Mouse (Mus musculus): ENCODE results near the gene Tmem138. TPM values are rescaled to one million over a fixed set of nuclear protein-coding genes. Genes with fewer than 3 reads are reported as not detected.

Gene Tmem138
- polyA plus RNA-seq, 1 experiment from 2014 or later = 52.4 TPM

- Histone ChIP-seq H3K4me2 (replicated peaks) (no peak overlapping the region), H3K27ac (no peak overlapping the region), H3K36me3 (peaks cover 54% of the 10 kb centered on the region), H3K27me3 (no peaks in the 10 kb centered on the region), H3K9ac (no peak overlapping the region), H3K9me3 (replicated peaks) (no peaks in the 10 kb centered on the region), H3K4me3 (no peak overlapping the region), H3K4me1 (no peaks in the 10 kb centered on the region)
- 93% methylated on average over 6 of the region's 6 CpGs for WGBS
- ATAC-seq (ENCODE audit: low FRiP score) = no peak
Measured at GRCm38 (mm10) chr19:10591659-10592377, 14.7 kb upstream of the Tmem138 start.

GRCm38 (mm10) chr19:10590301-10590700 is 13.1 kb upstream of the Tmem138 start:
- Histone ChIP-seq H3K9ac (no peak overlapping the region), H3K9me3 (replicated peaks) (no peaks in the 10 kb centered on the region), H3K27ac (no peak overlapping the region), H3K36me3 (peaks cover 43% of the 10 kb centered on the region), H3K4me2 (replicated peaks) (no peak overlapping the region), H3K27me3 (no peaks in the 10 kb centered on the region), H3K4me3 (no peak overlapping the region), H3K4me1 (no peaks in the 10 kb centered on the region)
- no peak for ATAC-seq (ENCODE audit: low FRiP score)
- 68% methylated on average over 3 of the region's 3 CpGs for WGBS

GRCm38 (mm10) chr19:10589127-10589857 is 12.1 kb upstream of the Tmem138 start:
- Histone ChIP-seq H3K27ac (0 out of 2 replicates have a peak overlapping the region, but pooled peaks have one; percentile 0), H3K4me1 (no peaks in the 10 kb centered on the region), H3K4me3 (no peak overlapping the region), H3K4me2 (replicated peaks) (no peak overlapping the region), H3K36me3 (peaks cover 34% of the 10 kb centered on the region), H3K9me3 (replicated peaks) (no peaks in the 10 kb centered on the region), H3K9ac (no peak overlapping the region; the same call in 1 of the 2 replicates), H3K27me3 (no peaks in the 10 kb centered on the region)
- ATAC-seq (ENCODE audit: low FRiP score) = no peak
- 67% methylated on average over 5 of the region's 5 CpGs for WGBS

- Histone ChIP-seq H3K27me3 (no peaks in the 10 kb centered on the region), H3K36me3 (peaks cover 19% of the 10 kb centered on the region), H3K9me3 (replicated peaks) (no peaks in the 10 kb centered on the region), H3K9ac (no peak overlapping the region), H3K27ac (no peak overlapping the region), H3K4me1 (no peaks in the 10 kb centered on the region), H3K4me3 (no peak overlapping the region), H3K4me2 (replicated peaks) (no peak overlapping the region)
- ATAC-seq (ENCODE audit: low FRiP score) = no peak
- WGBS = 97% methylated on average over 7 of the region's 8 CpGs
Measured at GRCm38 (mm10) chr19:10587231-10587630, 10.1 kb upstream of the Tmem138 start.

GRCm38 (mm10) chr19:10585112-10585511 is 8.0 kb upstream of the Tmem138 start:
- no peak for ATAC-seq (ENCODE audit: low FRiP score)
- Histone ChIP-seq H3K27me3 (no peaks in the 10 kb centered on the region), H3K4me3 (no peak overlapping the region), H3K9me3 (replicated peaks) (no peaks in the 10 kb centered on the region), H3K36me3 (peaks cover 14% of the 10 kb centered on the region), H3K4me2 (replicated peaks) (no peak overlapping the region), H3K27ac (no peak overlapping the region), H3K9ac (no peak overlapping the region), H3K4me1 (no peaks in the 10 kb centered on the region)
- 89% methylated on average over 8 of the region's 8 CpGs for WGBS

GRCm38 (mm10) chr19:10583550-10584146 is 6.5 kb upstream of the Tmem138 start:
- H3K27ac ChIP-seq = no peak overlapping the region
- no peak overlapping the region for H3K9ac ChIP-seq
- 0 out of 2 replicates have a peak, but pooled peaks cover 2% of the 10 kb centered on the region for H3K4me1 ChIP-seq
- WGBS = 82% methylated on average over 7 of the region's 7 CpGs
- H3K27me3 ChIP-seq = no peaks in the 10 kb centered on the region
- no peak overlapping the region for H3K4me2 ChIP-seq (replicated peaks)
- no peaks in the 10 kb centered on the region for H3K9me3 ChIP-seq (replicated peaks)
- no peak for ATAC-seq (ENCODE audit: low FRiP score)
- no peak overlapping the region for H3K4me3 ChIP-seq
- peaks cover 12% of the 10 kb centered on the region for H3K36me3 ChIP-seq

- no peaks in the 10 kb centered on the region for H3K27me3 ChIP-seq
- H3K9ac ChIP-seq = no peak overlapping the region
- no peak overlapping the region for H3K4me2 ChIP-seq (replicated peaks)
- ATAC-seq (ENCODE audit: low FRiP score) = no peak
- H3K4me3 ChIP-seq = no peak overlapping the region
- no peak overlapping the region for H3K27ac ChIP-seq
- 87% methylated on average over 6 of the region's 6 CpGs for whole genome bisulfite sequencing
- peaks cover 6% of the 10 kb centered on the region; the same call in 1 of the 2 replicates for H3K36me3 ChIP-seq
- H3K9me3 ChIP-seq (replicated peaks) = no peaks in the 10 kb centered on the region
- peaks cover 8% of the 10 kb centered on the region for H3K4me1 ChIP-seq
Measured at GRCm38 (mm10) chr19:10581984-10582383, 4.8 kb upstream of the Tmem138 start.

- Histone ChIP-seq H3K4me3 (no peak overlapping the region), H3K36me3 (peaks cover 6% of the 10 kb centered on the region; the same call in 1 of the 2 replicates), H3K9ac (no peak overlapping the region), H3K4me2 (replicated peaks) (no peak overlapping the region), H3K27ac (no peak overlapping the region), H3K9me3 (replicated peaks) (no peaks in the 10 kb centered on the region), H3K4me1 (peaks cover 13% of the 10 kb centered on the region), H3K27me3 (no peaks in the 10 kb centered on the region)
- WGBS = 83% methylated on average over 3 of the region's 3 CpGs
- ATAC-seq (ENCODE audit: low FRiP score) = no peak
Measured at GRCm38 (mm10) chr19:10580761-10581160, 3.6 kb upstream of the Tmem138 start.

- H3K4me1 ChIP-seq = peaks cover 13% of the 10 kb centered on the region
- H3K36me3 ChIP-seq = peaks cover 6% of the 10 kb centered on the region; the same call in 1 of the 2 replicates
- 82% methylated on average over 3 of the region's 3 CpGs for WGBS
- no peak for ATAC-seq (ENCODE audit: low FRiP score)
- no peak overlapping the region for H3K27ac ChIP-seq
- H3K27me3 ChIP-seq = no peaks in the 10 kb centered on the region
- no peak overlapping the region for H3K4me2 ChIP-seq (replicated peaks)
- no peak overlapping the region for H3K4me3 ChIP-seq
- no peaks in the 10 kb centered on the region for H3K9me3 ChIP-seq (replicated peaks)
- H3K9ac ChIP-seq = no peak overlapping the region
Measured at GRCm38 (mm10) chr19:10580102-10580501, 2.9 kb upstream of the Tmem138 start.

- peaks cover 49% of the 10 kb centered on the region for H3K36me3 ChIP-seq
Measured at GRCm38 (mm10) chr19:10569627-10570026, 7.5 kb downstream of the Tmem138 start.

GRCm38 (mm10) chr19:10565217-10565616 is 11.9 kb downstream of the Tmem138 start:
- no peaks in the 10 kb centered on the region for H3K4me1 ChIP-seq
- no peaks in the 10 kb centered on the region for H3K27me3 ChIP-seq
- H3K36me3 ChIP-seq = peaks cover 8% of the 10 kb centered on the region; the same call in 1 of the 2 replicates
- H3K9me3 ChIP-seq (replicated peaks) = no peaks in the 10 kb centered on the region
- 83% methylated on average over 4 of the region's 4 CpGs for WGBS
- no peak overlapping the region for H3K27ac ChIP-seq
- no peak overlapping the region for H3K4me2 ChIP-seq (replicated peaks)
- no peak for ATAC-seq (ENCODE audit: low FRiP score)
- no peak overlapping the region for H3K4me3 ChIP-seq
- no peak overlapping the region for H3K9ac ChIP-seq

More at GRCm38 (mm10) chr19:10569627-10570026, 7.5 kb downstream of the Tmem138 start:
- H3K9ac ChIP-seq = no peak overlapping the region
- no peaks in the 10 kb centered on the region for H3K27me3 ChIP-seq
- ATAC-seq (ENCODE audit: low FRiP score) = no peak
- no peak overlapping the region for H3K27ac ChIP-seq
- no peaks in the 10 kb centered on the region for H3K9me3 ChIP-seq (replicated peaks)
- no peaks in the 10 kb centered on the region for H3K4me1 ChIP-seq
- 96% methylated on average over 6 of the region's 6 CpGs for WGBS
- H3K4me2 ChIP-seq (replicated peaks) = no peak overlapping the region
- no peak overlapping the region for H3K4me3 ChIP-seq

GRCm38 (mm10) chr19:10564278-10564677 is 12.9 kb downstream of the Tmem138 start:
- 88% methylated on average over 6 of the region's 6 CpGs for WGBS
- no peaks in the 10 kb centered on the region for H3K9me3 ChIP-seq (replicated peaks)

More at GRCm38 (mm10) chr19:10564278-10564677, 12.9 kb downstream of the Tmem138 start:
- no peaks in the 10 kb centered on the region for H3K27me3 ChIP-seq
- no peaks in the 10 kb centered on the region for H3K4me1 ChIP-seq
- no peak for ATAC-seq (ENCODE audit: low FRiP score)
- H3K27ac ChIP-seq = no peak overlapping the region
- H3K36me3 ChIP-seq = no peaks in the 10 kb centered on the region
- no peak overlapping the region for H3K4me3 ChIP-seq
- no peak overlapping the region for H3K9ac ChIP-seq
- H3K4me2 ChIP-seq (replicated peaks) = no peak overlapping the region
